Mouse (Mus musculus): Measurements from ENCODE around the gene Smim5. TPM values are rescaled to one million over a fixed set of nuclear protein-coding genes. Genes with fewer than 3 reads are reported as not detected.

Gene Smim5
- polyA plus RNA-seq, 2 experiments = 9.8 to 17.5 TPM

DNA sequence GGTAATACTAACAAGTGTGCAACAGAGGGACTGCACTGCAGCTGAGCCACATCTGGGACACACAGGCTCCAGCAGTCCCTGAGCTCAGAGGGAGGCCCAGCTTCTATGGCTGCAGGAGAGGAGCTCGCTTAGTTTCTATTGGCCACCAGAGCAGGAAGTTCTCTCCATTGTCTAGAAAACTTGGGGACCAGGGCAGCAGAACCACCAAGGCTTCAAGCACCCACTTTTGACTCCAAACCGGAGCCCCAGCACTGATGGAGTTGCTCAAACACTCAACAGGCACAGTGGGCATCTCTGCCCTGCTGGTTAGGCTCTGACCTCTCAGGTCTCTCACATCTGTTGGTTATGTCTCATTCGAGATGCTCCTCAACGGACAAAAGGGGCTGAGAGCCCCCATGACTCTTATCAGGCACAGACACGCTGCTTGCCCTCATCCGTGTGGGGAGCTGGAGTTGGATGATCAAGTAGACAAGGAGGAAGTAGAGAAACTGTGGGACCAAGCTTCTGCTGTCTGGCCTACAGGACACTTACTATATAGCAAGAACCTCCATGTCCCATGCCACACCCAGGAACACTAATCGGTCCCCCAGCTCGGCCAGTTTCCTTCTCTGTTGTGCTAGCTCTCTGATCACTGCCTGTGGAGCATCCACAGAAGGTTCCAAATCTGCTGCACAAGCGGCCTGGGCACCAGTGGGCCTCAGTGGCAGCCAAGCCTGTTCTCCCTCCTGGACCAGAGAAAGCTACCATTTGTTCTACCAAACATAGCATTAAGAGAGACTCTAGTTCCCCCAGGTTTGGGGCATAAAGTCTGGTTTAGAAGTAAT, 1.8 kb downstream of the Smim5 start:
- H3K4me2 ChIP-seq (replicated peaks; ENCODE audit: low read depth, low read length, severe bottlenecking) = no peak overlapping the region
- H3K36me3 ChIP-seq (ENCODE audit: control insufficient read depth, insufficient read depth, low read length) = peaks cover 10% of the 10 kb centered on the region; the same call in 1 of the 2 replicates
- no peak for TF ChIP-seq POLR2A (IDR thresholded peaks at IDR 0.05; ENCODE audit: borderline replicate concordance, extremely low read depth, insufficient read depth, insufficient read length)
- H3K4me1 ChIP-seq (ENCODE audit: control insufficient read depth, insufficient read depth, low read length) = peaks cover 12% of the 10 kb centered on the region; the same call in 1 of the 2 replicates
- DNase-seq (ENCODE audit: low spot score) (no peak), ATAC-seq (ENCODE audit: low FRiP score, low read depth) (no peak)
- 85% methylated on average over 9 of the region's 9 CpGs for WGBS
- no peaks in the 10 kb centered on the region for H3K27me3 ChIP-seq (ENCODE audit: control insufficient read depth, insufficient read depth, low read length)
- no peak overlapping the region for H3K27ac ChIP-seq (replicated peaks; ENCODE audit: low read depth, low read length)
- no peaks in the 10 kb centered on the region for H3K9me3 ChIP-seq (ENCODE audit: control insufficient read depth, low read length)
- H3K9ac ChIP-seq (ENCODE audit: low read depth, low read length, severe bottlenecking) = no peak overlapping the region
- H3K4me3 ChIP-seq (replicated peaks; ENCODE audit: low read length) = no peak overlapping the region

DNA sequence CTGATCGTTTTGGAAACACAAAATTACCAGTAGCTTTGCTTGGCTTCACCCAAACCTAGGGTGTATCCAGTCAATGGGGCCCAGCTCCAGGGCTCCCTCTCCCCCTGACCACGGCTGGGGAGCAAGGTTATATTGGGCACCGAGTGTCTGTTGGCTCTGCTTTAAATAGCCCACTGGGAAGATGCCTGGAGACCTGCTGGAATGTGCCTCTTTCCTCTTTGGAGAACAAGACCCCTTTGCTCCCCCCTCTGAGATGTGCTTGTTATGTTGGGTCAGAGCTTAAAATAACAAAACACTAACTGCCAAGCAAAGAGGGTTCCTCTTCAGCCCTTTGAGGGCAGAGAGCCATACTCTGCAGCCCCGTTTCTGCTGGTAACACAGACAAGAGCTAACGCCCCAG, 2.4 kb downstream of the Smim5 start:
- no peak overlapping the region for H3K9ac ChIP-seq (ENCODE audit: low read depth, low read length, severe bottlenecking)
- 0 out of 2 replicates have a peak overlapping the region, but pooled peaks have one; percentile 38 for H3K27ac ChIP-seq (replicated peaks; ENCODE audit: low read depth, low read length)
- peaks cover 12% of the 10 kb centered on the region; the same call in 1 of the 2 replicates for H3K4me1 ChIP-seq (ENCODE audit: control insufficient read depth, insufficient read depth, low read length)
- no peaks in the 10 kb centered on the region for H3K9me3 ChIP-seq (ENCODE audit: control insufficient read depth, low read length)
- H3K27me3 ChIP-seq (ENCODE audit: control insufficient read depth, insufficient read depth, low read length) = no peaks in the 10 kb centered on the region
- 0 out of 2 replicates have a peak, but pooled peaks have one; percentile 17 for ATAC-seq (ENCODE audit: low FRiP score, low read depth)
- H3K36me3 ChIP-seq (ENCODE audit: control insufficient read depth, insufficient read depth, low read length) = peaks cover 6% of the 10 kb centered on the region; the same call in 1 of the 2 replicates
- no peak overlapping the region for H3K4me3 ChIP-seq (replicated peaks; ENCODE audit: low read length)
- 76% methylated on average over 5 of the region's 5 CpGs for WGBS
- H3K4me2 ChIP-seq (replicated peaks; ENCODE audit: low read depth, low read length, severe bottlenecking) = no peak overlapping the region
- TF ChIP-seq POLR2A (IDR thresholded peaks at IDR 0.05; ENCODE audit: borderline replicate concordance, extremely low read depth, insufficient read depth, insufficient read length) = no peak
- no peak for DNase-seq (ENCODE audit: low spot score)

DNA sequence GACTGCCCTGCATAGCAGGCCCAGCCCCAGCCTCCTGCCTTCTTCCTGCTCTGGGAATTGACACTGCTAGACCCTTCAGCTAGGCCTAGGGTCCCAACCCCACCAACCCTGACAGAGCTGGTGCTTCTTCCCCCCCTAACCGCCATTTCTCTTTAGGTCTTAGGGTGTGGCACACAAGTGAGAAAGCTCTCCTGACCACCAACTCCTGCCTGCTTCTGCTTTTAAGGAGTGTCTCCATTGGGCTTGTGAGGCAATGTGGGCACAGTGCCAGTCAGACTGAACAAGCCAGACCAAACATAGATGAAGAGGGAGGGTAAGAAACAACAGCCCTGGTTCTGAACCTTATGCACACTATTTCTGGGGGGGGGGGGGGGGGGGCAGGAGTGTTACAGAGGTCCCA, 3.1 kb downstream of the Smim5 start:
- H3K9me3 ChIP-seq (ENCODE audit: control insufficient read depth, low read length) = no peaks in the 10 kb centered on the region
- no peaks in the 10 kb centered on the region for H3K27me3 ChIP-seq (ENCODE audit: control insufficient read depth, insufficient read depth, low read length)
- no peak overlapping the region for H3K4me3 ChIP-seq (replicated peaks; ENCODE audit: low read length)
- H3K4me2 ChIP-seq (replicated peaks; ENCODE audit: low read depth, low read length, severe bottlenecking) = no peak overlapping the region
- H3K27ac ChIP-seq (replicated peaks; ENCODE audit: low read depth, low read length) = 0 out of 2 replicates have a peak overlapping the region, but pooled peaks have one; percentile 38
- no peak for DNase-seq (ENCODE audit: low spot score)
- ATAC-seq (ENCODE audit: low FRiP score, low read depth) = no peak
- H3K36me3 ChIP-seq (ENCODE audit: control insufficient read depth, insufficient read depth, low read length) = peaks cover 3% of the 10 kb centered on the region; the same call in 1 of the 2 replicates
- TF ChIP-seq POLR2A (IDR thresholded peaks at IDR 0.05; ENCODE audit: borderline replicate concordance, extremely low read depth, insufficient read depth, insufficient read length) = no peak
- no peak overlapping the region for H3K9ac ChIP-seq (ENCODE audit: low read depth, low read length, severe bottlenecking)
- 73% methylated on average over 1 of the region's 1 CpGs for WGBS
- H3K4me1 ChIP-seq (ENCODE audit: control insufficient read depth, insufficient read depth, low read length) = peaks cover 12% of the 10 kb centered on the region; the same call in 1 of the 2 replicates

DNA sequence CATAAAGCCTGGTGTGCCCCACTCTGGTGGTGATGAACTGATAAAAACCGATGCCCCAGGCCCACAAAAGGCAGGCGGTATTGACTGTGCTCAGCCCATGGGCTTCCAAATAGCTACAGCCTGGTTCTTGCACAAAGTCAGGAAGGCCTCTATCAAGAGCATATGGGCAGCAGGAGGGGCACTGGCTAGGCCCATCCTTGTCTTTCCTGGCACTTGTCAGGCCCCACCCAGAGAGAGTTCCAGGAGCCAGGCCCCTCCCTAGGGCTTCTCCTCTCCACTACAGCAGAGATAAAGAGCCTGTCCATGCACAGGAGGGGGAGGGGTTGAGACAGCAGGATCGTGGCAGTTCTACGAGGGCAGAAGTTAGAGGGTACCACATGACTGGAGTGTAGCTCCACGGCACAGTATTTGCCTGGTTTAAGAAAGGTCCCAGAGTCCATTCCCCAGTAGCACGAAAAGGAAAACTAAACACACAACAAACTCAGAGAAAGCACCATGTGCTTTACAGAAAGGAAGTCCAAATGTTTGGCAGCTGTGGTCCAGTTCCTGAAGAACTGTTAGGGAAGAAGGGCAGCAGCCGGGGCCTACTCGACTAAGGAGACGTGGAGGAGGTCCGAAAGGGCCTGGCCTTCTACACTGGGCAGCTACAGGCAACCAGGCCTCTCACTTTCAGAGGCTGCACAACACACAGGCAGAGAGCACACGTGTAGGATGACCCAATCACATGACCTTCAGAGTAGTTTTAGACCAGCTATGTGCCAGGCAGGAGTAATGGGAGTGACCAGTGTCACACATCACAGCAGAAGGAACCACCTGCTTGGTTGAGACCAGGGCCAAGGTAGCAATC, 3.8 kb downstream of the Smim5 start:
- H3K4me2 ChIP-seq (replicated peaks; ENCODE audit: low read depth, low read length, severe bottlenecking) = no peak overlapping the region
- no peak for TF ChIP-seq POLR2A (IDR thresholded peaks at IDR 0.05; ENCODE audit: borderline replicate concordance, extremely low read depth, insufficient read depth, insufficient read length)
- ATAC-seq (ENCODE audit: low FRiP score, low read depth) (no peak), DNase-seq (ENCODE audit: low spot score) (no peak)
- peaks cover 3% of the 10 kb centered on the region; the same call in 1 of the 2 replicates for H3K36me3 ChIP-seq (ENCODE audit: control insufficient read depth, insufficient read depth, low read length)
- no peak overlapping the region for H3K9ac ChIP-seq (ENCODE audit: low read depth, low read length, severe bottlenecking)
- 79% methylated on average over 11 of the region's 11 CpGs for WGBS
- H3K4me1 ChIP-seq (ENCODE audit: control insufficient read depth, insufficient read depth, low read length) = peaks cover 12% of the 10 kb centered on the region; the same call in 1 of the 2 replicates
- no peaks in the 10 kb centered on the region for H3K27me3 ChIP-seq (ENCODE audit: control insufficient read depth, insufficient read depth, low read length)
- H3K27ac ChIP-seq (replicated peaks; ENCODE audit: low read depth, low read length) = no peak overlapping the region
- H3K9me3 ChIP-seq (ENCODE audit: control insufficient read depth, low read length) = no peaks in the 10 kb centered on the region
- no peak overlapping the region for H3K4me3 ChIP-seq (replicated peaks; ENCODE audit: low read length)

Measured in limb, embryonic 14.5 days (tissue).